ENCODE assay signal across 23 mouse cellular contexts in the genomic region with DNA sequence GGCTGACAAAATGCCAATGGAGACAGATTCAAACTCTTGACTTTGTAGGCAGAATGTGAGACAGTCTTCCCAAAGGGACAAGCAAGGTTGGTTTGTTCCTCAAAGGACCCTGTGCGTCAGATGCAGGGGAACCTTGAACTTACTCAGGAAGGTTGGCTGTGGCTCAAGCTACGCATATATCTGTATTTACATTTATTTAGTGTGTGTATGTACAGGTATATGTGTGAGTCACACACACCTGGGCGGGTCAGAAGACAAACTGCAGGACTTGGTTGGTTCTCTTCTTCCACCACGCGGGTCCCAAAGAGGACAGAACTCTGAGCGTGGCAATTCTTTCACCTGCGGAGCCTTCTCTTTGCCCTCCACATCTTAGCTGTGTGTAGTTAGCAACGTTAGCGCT.
DNase-seq lines count a peak whose midpoint lies in the region; ATAC-seq and TF ChIP-seq lines count a peak whose summit lies in the region.
"Had no signal": no experiment of that assay in that cellular context is flagged by ENCODE, and none has a peak within 500 bp of the region (broad histone marks: within the 10 kb centered on the region; RNA-seq: fewer than 3 reads in every experiment).

No protein-coding gene starts in this region.

- H3K9me3 ChIP-seq in kidney, embryonic 15.5 days (replicated peaks): no peaks in the 10 kb centered on the region
- no peaks in the 10 kb centered on the region for H3K9me3 ChIP-seq in E14TG2a.4 (ENCODE audit: low read length)
- no peaks in the 10 kb centered on the region for H3K9me3 ChIP-seq in stomach, postnatal 0 days (ENCODE audit: control insufficient read depth, low read length)
- H3K9me3 ChIP-seq: G1E had no signal

- no peak for ATAC-seq in kidney, embryonic 15.5 days (replicated peaks; ENCODE audit: low FRiP score)
- peak; percentile 72 for ATAC-seq in stomach, postnatal 0 days (ENCODE audit: low FRiP score, low TSS enrichment)
- ATAC-seq: activated CD4-positive, CD25-positive, alpha-beta regulatory T cell, adult 4 months; CD4-positive, CD25-positive, alpha-beta regulatory T cell, adult 4 months; Patski had no signal

- H3K4me3 ChIP-seq in kidney, embryonic 15.5 days (replicated peaks): no peak overlapping the region
- no peak overlapping the region for H3K4me3 ChIP-seq in kidney, adult 2 months (ENCODE audit: insufficient read depth, low read depth, low read length)
- H3K4me3 ChIP-seq in E14TG2a.4 (replicated peaks; ENCODE audit: low read length): peak overlapping the region; percentile 5
- no peak overlapping the region for H3K4me3 ChIP-seq in stomach, postnatal 0 days (ENCODE audit: low read depth, low read length)
- no peak overlapping the region for H3K4me3 ChIP-seq in layer of hippocampus, adult 2 months

- H3K27me3 ChIP-seq in kidney, embryonic 15.5 days: no peaks in the 10 kb centered on the region
- no peaks in the 10 kb centered on the region for H3K27me3 ChIP-seq in kidney, adult 2 months (replicated peaks; ENCODE audit: control insufficient read depth, insufficient read depth, low read length)
- H3K27me3 ChIP-seq in E14TG2a.4 (ENCODE audit: insufficient read depth, low read length): no peaks in the 10 kb centered on the region
- H3K27me3 ChIP-seq in stomach, postnatal 0 days (ENCODE audit: control insufficient read depth, insufficient read depth, low read length): no peaks in the 10 kb centered on the region
- H3K27me3 ChIP-seq: CH12.LX, Patski had no signal

- H3K27ac ChIP-seq in kidney, embryonic 15.5 days: peak overlapping the region; percentile 18; the same call in 1 of the 2 replicates
- H3K27ac ChIP-seq in kidney, adult 2 months (ENCODE audit: insufficient read depth, low read depth, low read length): no peak overlapping the region
- no peak overlapping the region for H3K27ac ChIP-seq in stomach, postnatal 0 days (replicated peaks)
- H3K27ac ChIP-seq in layer of hippocampus, adult 2 months: no peak overlapping the region

- H3K9ac ChIP-seq in kidney, embryonic 15.5 days: no peak overlapping the region
- no peak overlapping the region for H3K9ac ChIP-seq in stomach, postnatal 0 days (ENCODE audit: low read length)

- DNase-seq in kidney, adult 9 months: no peak
- peak; percentile 3 for DNase-seq in kidney, postnatal 10 days
- no peak for DNase-seq in kidney, adult 2 months
- DNase-seq in stomach, postnatal 0 days (ENCODE audit: low spot score): peak; percentile 57
- no peak for DNase-seq in lung, postnatal 36 days
- DNase-seq in layer of hippocampus, adult 2 months (ENCODE audit: low spot score in 2 of 2): no peak
- DNase-seq: adrenal gland, adult 2 months; adrenal gland, adult 8-10 months; adrenal gland, postnatal 10 days; adrenal gland, postnatal 14 days; adrenal gland, postnatal 25 days; adrenal gland, postnatal 36 days; B cell, adult 2 months; cerebellum, adult 11 months; cerebellum, adult 11-12 months; cerebellum, adult 18-20 months had no signal

- TF ChIP-seq EP300 in stomach, postnatal 0 days (optimal IDR thresholded peaks at IDR 0.05): no peak

- TF ChIP-seq POLR2A in kidney, adult 2 months (IDR thresholded peaks at IDR 0.05; ENCODE audit: low read depth, low read length): no peak

- H3K4me2 ChIP-seq in kidney, embryonic 15.5 days: no peak overlapping the region
- H3K4me2 ChIP-seq in stomach, postnatal 0 days (replicated peaks; ENCODE audit: low read depth): no peak overlapping the region

- H3K36me3 ChIP-seq in kidney, embryonic 15.5 days: peaks cover 20% of the 10 kb centered on the region
- no peaks in the 10 kb centered on the region for H3K36me3 ChIP-seq in kidney, adult 2 months (ENCODE audit: control insufficient read depth, insufficient read depth, low read length)
- no peaks in the 10 kb centered on the region for H3K36me3 ChIP-seq in E14TG2a.4 (ENCODE audit: insufficient read depth, low read length)
- H3K36me3 ChIP-seq in stomach, postnatal 0 days (ENCODE audit: control insufficient read depth, insufficient read depth, low read length): no peaks in the 10 kb centered on the region
- H3K36me3 ChIP-seq: G1E had no signal

- no peak for TF ChIP-seq CTCF in kidney, adult 2 months (conservative IDR thresholded peaks at IDR 0.05; ENCODE audit: insufficient read depth, insufficient read length, low read depth, low read length)
- no peak for TF ChIP-seq CTCF in E14TG2a.4 (conservative IDR thresholded peaks at IDR 0.05; ENCODE audit: low read length)
- no peak for TF ChIP-seq CTCF in stomach, postnatal 0 days (IDR thresholded peaks at IDR 0.05; ENCODE audit: low read depth)
- no peak for TF ChIP-seq CTCF in layer of hippocampus, adult 2 months (conservative IDR thresholded peaks at IDR 0.05)

- 91% methylated on average over 9 of the region's 9 CpGs for WGBS in kidney, embryonic 15.5 days
- 92% methylated on average over 9 of the region's 9 CpGs for WGBS in kidney, adult 2 months
- 66% methylated on average over 9 of the region's 9 CpGs for WGBS in stomach, postnatal 0 days

- peaks cover 65% of the 10 kb centered on the region for H3K4me1 ChIP-seq in kidney, embryonic 15.5 days
- no peaks in the 10 kb centered on the region for H3K4me1 ChIP-seq in kidney, adult 2 months (ENCODE audit: control insufficient read depth, insufficient read depth, low read length)
- peaks cover 87% of the 10 kb centered on the region for H3K4me1 ChIP-seq in E14TG2a.4 (replicated peaks; ENCODE audit: low read depth, low read length)
- H3K4me1 ChIP-seq in stomach, postnatal 0 days (replicated peaks; ENCODE audit: control insufficient read depth, insufficient read depth): no peaks in the 10 kb centered on the region; the same call in 1 of the 2 replicates

Comparison
In these comparisons a context has a peak if more than half of its experiments do, and no peak if none do; other contexts are left out.
1. DNase-seq: peak in kidney, postnatal 10 days (single experiment) and stomach, postnatal 0 days (single experiment); none in kidney, adult 9 months (single experiment), kidney, adult 2 months (single experiment), lung, postnatal 36 days (single experiment) and layer of hippocampus, adult 2 months (0 of 2).